Mouse (Mus musculus) neural tube, embryonic 11.5 days (tissue): ENCODE data around the gene Prmt2. TPM values are rescaled to one million over a fixed set of nuclear protein-coding genes. Genes with fewer than 3 reads are reported as not detected.

Experiments
- ATAC-seq: fragments of 200-750 bp; cut with Nextera tagmentation; 2 replicates; pipeline ENCODE4 v1.8.0; 2017; ENCODE audit warnings: moderate number of reproducible peaks, mild to moderate bottlenecking, moderate TSS enrichment, moderate library complexity; ENCODE audit not compliant: insufficient read depth, low FRiP score, low TSS enrichment
- DNase-seq: peaks from one replicate; pipeline ENCODE4 v3.0.0-alpha.2; 2015; ENCODE audit warnings: low spot score
- H3K27ac ChIP-seq: fragments of 300-500 bp; sonication (generic); 2 replicates; pipeline ENCODE4 v1.5.1; 2014; ENCODE audit warnings: low read depth, mild to moderate bottlenecking, low read length
- H3K27me3 ChIP-seq: fragments of 300-500 bp; sonication (generic); 2 replicates; pipeline ENCODE4 v1.6.1; 2014; ENCODE audit warnings: mild to moderate bottlenecking, low read length, mixed read lengths; ENCODE audit not compliant: control insufficient read depth, insufficient read depth
- H3K36me3 ChIP-seq: fragments of 300-500 bp; sonication (generic); 2 replicates; pipeline ENCODE4 v1.6.1; 2014; ENCODE audit warnings: mild to moderate bottlenecking, low read length, moderate library complexity, mixed read lengths; ENCODE audit not compliant: control insufficient read depth, insufficient read depth
- H3K4me1 ChIP-seq: fragments of 300-500 bp; sonication (generic); 2 replicates; pipeline ENCODE4 v1.6.1; 2014; ENCODE audit warnings: low read length, mixed read lengths; ENCODE audit not compliant: control insufficient read depth, insufficient read depth
- H3K4me2 ChIP-seq: fragments of 300-500 bp; sonication (generic); 2 replicates; pipeline ENCODE4 v1.6.1; 2014; ENCODE audit warnings: low read depth, mild to moderate bottlenecking, moderate library complexity
- H3K4me3 ChIP-seq: fragments of 300-500 bp; sonication (generic); 2 replicates; pipeline ENCODE4 v1.5.1; 2014; ENCODE audit warnings: low read depth, low read length
- H3K9ac ChIP-seq: fragments of 300-500 bp; sonication (generic); 2 replicates; pipeline ENCODE4 v1.6.1; 2014; ENCODE audit warnings: mild to moderate bottlenecking, low read length
- H3K9me3 ChIP-seq: fragments of 300-500 bp; sonication (generic); 2 replicates; pipeline ENCODE4 v1.6.1; 2016; ENCODE audit warnings: low read length; ENCODE audit not compliant: control insufficient read depth
- WGBS: fragments of 180-500 bp; shearing (Covaris S2); extraction: QIAGEN DNeasy Blood & Tissue Kit; methylation state at CpG from one replicate; pipeline ENCODE4 v1.1.7; 2014; 5-methylcytosine and 5-hydroxymethylcytosine counted together
- polyA plus RNA-seq: library from polyadenylated mRNA; unstranded; fragments of >200 nt; fragmentation: Nextera tagmentation; extraction: Ambion mirVana; gene quantifications from 2 replicates; pipeline ENCODE4 v1.2.1, GENCODE M21; 2014

Prmt2 gene
- polyA plus RNA-seq, 1 experiment from 2014 or later, result 116 TPM

GRCm38 (mm10) chr10:76257719-76258390 lies 20.2 kb upstream of the Prmt2 start:
- no peak for DNase-seq
- peaks cover 6% of the 10 kb centered on the region; the same call in 1 of the 2 replicates for H3K4me1 ChIP-seq
- no peaks in the 10 kb centered on the region for H3K9me3 ChIP-seq
- H3K27ac ChIP-seq, result no peak overlapping the region
- H3K9ac ChIP-seq, result no peak overlapping the region
- H3K4me3 ChIP-seq, result no peak overlapping the region
- no peak overlapping the region for H3K4me2 ChIP-seq
- H3K36me3 ChIP-seq, result no peaks in the 10 kb centered on the region
- no peak for ATAC-seq
- no peaks in the 10 kb centered on the region for H3K27me3 ChIP-seq
- WGBS, result 89% methylated on average over 12 of the region's 12 CpGs

- DNase-seq, result no peak
- Histone ChIP-seq H3K9me3 (no peaks in the 10 kb centered on the region), H3K36me3 (no peaks in the 10 kb centered on the region), H3K9ac (no peak overlapping the region), H3K4me2 (no peak overlapping the region), H3K27me3 (no peaks in the 10 kb centered on the region), H3K27ac (no peak overlapping the region), H3K4me3 (no peak overlapping the region), H3K4me1 (peaks cover 6% of the 10 kb centered on the region; the same call in 1 of the 2 replicates)
- ATAC-seq, result no peak
- WGBS, result 94% methylated on average over 7 of the region's 7 CpGs
These were observed 19.6 kb upstream of the Prmt2 start for GRCm38 (mm10) chr10:76257231-76257630.

- no peak overlapping the region for H3K4me2 ChIP-seq
- no peaks in the 10 kb centered on the region for H3K36me3 ChIP-seq
- WGBS, result 76% methylated on average over 6 of the region's 6 CpGs
- H3K27me3 ChIP-seq, result no peaks in the 10 kb centered on the region
- ATAC-seq, result no peak
- H3K4me3 ChIP-seq, result no peak overlapping the region
- H3K4me1 ChIP-seq, result peaks cover 6% of the 10 kb centered on the region; the same call in 1 of the 2 replicates
- H3K9me3 ChIP-seq, result no peaks in the 10 kb centered on the region
- no peak for DNase-seq
- no peak overlapping the region for H3K9ac ChIP-seq
- H3K27ac ChIP-seq, result no peak overlapping the region
These were observed 18.0 kb upstream of the Prmt2 start for GRCm38 (mm10) chr10:76255617-76256016.

DNA sequence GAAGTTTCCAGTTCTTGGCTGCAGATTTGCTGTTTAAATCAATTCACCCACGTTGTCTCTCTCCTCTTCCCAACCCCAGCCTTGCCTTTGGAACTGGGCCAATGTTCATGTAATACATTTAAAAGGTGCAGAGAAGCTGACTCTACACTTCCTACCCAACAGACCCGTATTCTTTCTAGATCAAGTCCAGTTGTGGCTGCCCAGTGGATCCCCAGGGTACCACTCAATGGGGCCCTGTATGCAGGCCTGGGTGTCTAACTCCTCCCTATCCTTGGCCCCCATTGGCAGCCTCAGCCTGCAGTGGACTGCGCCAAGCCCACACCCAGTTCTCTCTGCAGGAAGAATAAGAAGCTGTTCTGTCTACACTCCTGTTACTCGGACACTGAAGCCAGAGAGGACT lies 15.9 kb upstream of the Prmt2 start, which contains the start of gene S100b:
S100b (plus strand) TSS at position 318 of the 400 bp plus-strand sequence.
- Histone ChIP-seq H3K27me3 (no peaks in the 10 kb centered on the region), H3K9ac (no peak within 1 kb of the TSS)

DNA sequence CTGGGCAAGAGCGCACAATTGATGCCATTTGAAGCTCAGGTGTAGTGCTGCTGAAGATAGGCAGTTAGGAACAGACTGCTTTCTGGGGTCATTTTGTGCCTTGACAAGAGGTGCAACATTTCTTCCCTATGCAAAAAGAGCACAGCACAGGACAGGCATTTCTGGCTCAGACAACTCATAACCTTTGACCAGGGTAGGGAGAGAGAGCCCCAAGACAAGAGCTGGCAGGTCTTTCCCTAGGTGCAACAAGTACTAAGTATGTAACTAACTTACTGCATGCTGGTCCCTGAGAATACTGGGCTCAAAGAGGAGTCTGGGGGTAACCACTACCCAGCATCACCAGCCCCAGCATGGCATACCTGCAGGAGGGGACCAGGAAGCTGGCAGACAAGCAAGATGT lies 15.4 kb upstream of the Prmt2 start:
- Histone ChIP-seq H3K27me3 (no peaks in the 10 kb centered on the region), H3K9ac (no peak overlapping the region), H3K36me3 (no peaks in the 10 kb centered on the region), H3K4me1 (no peaks in the 10 kb centered on the region), H3K4me2 (no peak overlapping the region), H3K9me3 (no peaks in the 10 kb centered on the region), H3K4me3 (no peak overlapping the region), H3K27ac (no peak overlapping the region)
- 100% methylated on average over 1 of the region's 1 CpGs for WGBS
- ATAC-seq (no peak), DNase-seq (no peak)

More for the DNA sequence above, 15.9 kb upstream of the Prmt2 start, which contains the start of gene S100b:
- H3K4me1 ChIP-seq, result no peaks in the 10 kb centered on the region
- 80% methylated on average over 4 of the region's 4 CpGs for WGBS
- no peak within 1 kb of the TSS for H3K27ac ChIP-seq
- H3K4me2 ChIP-seq, result no peak within 1 kb of the TSS
- H3K9me3 ChIP-seq, result no peaks in the 10 kb centered on the region
- no peak for DNase-seq
- no peaks in the 10 kb centered on the region for H3K36me3 ChIP-seq
- ATAC-seq, result no peak
- H3K4me3 ChIP-seq, result no peak within 1 kb of the TSS

DNA sequence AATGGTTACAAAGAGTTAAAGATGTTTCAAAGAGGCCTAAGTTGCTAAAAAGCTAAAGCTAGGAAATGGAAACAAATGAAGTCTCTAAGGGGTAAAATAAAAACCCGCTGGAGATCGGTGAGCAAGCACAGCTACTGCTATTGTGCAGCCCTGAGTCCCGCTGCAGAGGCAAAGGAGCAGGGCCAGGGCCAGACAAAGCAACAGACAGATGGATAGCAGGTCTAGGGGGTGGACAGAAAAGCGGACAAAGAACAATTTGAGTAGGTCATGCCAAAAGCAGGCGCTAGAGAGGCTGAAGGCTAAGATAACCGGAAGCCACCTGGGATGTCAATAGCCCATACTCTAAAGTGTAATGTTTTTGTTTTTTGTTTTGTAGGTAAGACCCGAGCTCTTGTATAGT lies 13.2 kb upstream of the Prmt2 start:
- 74% methylated on average over 7 of the region's 7 CpGs for WGBS
- no peaks in the 10 kb centered on the region for H3K9me3 ChIP-seq
- no peaks in the 10 kb centered on the region for H3K4me1 ChIP-seq
- no peak overlapping the region for H3K4me3 ChIP-seq
- no peak overlapping the region for H3K27ac ChIP-seq
- ATAC-seq (no peak), DNase-seq (no peak)
- H3K9ac ChIP-seq, result no peak overlapping the region
- H3K4me2 ChIP-seq, result no peak overlapping the region
- no peaks in the 10 kb centered on the region for H3K27me3 ChIP-seq
- H3K36me3 ChIP-seq, result no peaks in the 10 kb centered on the region

DNA sequence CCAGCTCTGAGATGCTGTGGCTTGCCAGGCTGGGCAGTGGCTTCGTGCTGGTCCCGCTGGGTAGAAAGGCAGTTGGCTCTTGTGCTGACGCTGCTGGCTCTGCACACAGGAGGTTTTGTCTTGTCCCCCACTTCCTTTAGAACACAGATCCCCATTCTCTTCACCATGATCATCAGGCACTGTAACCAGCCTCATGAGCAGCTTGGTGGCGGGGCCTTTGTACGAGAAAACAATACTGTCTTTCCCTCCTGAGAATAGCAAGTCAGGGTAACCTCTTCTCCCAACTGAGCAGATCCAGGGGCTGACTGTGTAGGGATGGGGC lies 10.9 kb upstream of the Prmt2 start:
- Histone ChIP-seq H3K4me3 (no peak overlapping the region), H3K9ac (no peak overlapping the region), H3K36me3 (no peaks in the 10 kb centered on the region), H3K27ac (no peak overlapping the region), H3K4me2 (no peak overlapping the region), H3K9me3 (no peaks in the 10 kb centered on the region), H3K27me3 (no peaks in the 10 kb centered on the region), H3K4me1 (no peaks in the 10 kb centered on the region)
- whole genome bisulfite sequencing, result 83% methylated on average over 5 of the region's 5 CpGs
- DNase-seq (no peak), ATAC-seq (no peak)

DNA sequence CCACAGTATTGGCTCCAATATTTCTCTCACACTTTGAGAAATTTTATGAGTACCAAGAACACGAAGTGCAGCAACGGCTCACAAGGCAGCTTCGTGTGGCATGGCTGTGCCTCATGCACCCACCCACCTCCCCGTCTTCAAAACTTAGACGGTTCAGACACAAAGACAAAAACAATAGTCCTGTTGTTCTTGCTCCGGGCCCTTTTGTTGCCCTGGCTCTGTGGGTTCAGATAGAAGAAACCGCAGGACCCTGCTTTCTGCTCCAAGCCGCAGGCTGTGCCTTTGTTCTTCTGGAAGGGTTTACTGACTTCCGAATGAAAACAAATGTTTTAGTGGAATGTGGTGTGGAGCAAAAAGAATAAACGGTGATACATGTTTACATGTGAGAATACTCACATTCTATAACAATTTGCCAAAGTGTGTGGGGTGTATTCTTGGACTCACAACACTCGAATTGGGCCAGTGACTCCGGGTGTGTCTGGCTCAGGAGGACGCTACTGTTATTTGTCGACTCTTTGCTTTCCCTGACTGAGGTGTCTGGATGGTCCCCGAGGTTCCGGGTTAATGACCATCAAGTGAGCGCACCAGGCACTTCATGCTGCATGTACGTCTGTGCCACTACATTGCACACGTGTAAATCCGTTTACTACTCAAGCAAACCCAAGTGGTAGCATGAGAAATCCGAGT lies 10.4 kb upstream of the Prmt2 start:
- H3K9ac ChIP-seq, result no peak overlapping the region
- DNase-seq, result no peak
- no peak overlapping the region for H3K4me3 ChIP-seq
- no peaks in the 10 kb centered on the region for H3K9me3 ChIP-seq
- WGBS, result 55% methylated on average over 21 of the region's 21 CpGs
- ATAC-seq, result no peak
- no peaks in the 10 kb centered on the region for H3K27me3 ChIP-seq
- no peak overlapping the region for H3K27ac ChIP-seq
- H3K4me1 ChIP-seq, result no peaks in the 10 kb centered on the region
- H3K4me2 ChIP-seq, result no peak overlapping the region
- no peaks in the 10 kb centered on the region for H3K36me3 ChIP-seq

DNA sequence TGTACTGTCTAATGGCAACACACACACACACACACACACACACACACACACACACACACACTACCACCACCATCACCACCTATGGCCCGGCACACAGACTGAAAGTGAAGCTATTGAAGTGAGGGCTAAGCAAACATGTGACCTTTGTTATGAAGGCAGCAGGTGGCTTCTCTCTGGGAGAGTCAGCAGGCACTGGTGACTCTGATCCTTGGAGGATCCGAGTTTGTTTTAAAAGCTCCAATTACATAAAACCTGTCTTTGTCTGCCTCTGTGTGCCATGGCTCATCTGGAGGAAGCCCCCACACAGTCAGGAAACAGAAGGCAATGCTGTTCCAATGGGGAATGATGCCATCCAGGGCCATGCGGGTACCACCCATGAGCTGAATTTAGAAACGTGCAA lies 8.9 kb upstream of the Prmt2 start:
- Histone ChIP-seq H3K27me3 (no peaks in the 10 kb centered on the region), H3K4me1 (no peaks in the 10 kb centered on the region), H3K36me3 (no peaks in the 10 kb centered on the region), H3K4me2 (no peak overlapping the region), H3K9ac (no peak overlapping the region), H3K9me3 (no peaks in the 10 kb centered on the region), H3K27ac (no peak overlapping the region), H3K4me3 (no peak overlapping the region)
- DNase-seq, result peak; percentile 13
- no peak for ATAC-seq
- 54% methylated on average over 4 of the region's 4 CpGs for WGBS
